Mouse (Mus musculus) neural tube, embryonic 11.5 days (tissue): ENCODE results near the gene Ociad2. TPM values are rescaled to one million over a fixed set of nuclear protein-coding genes. Genes with fewer than 3 reads are reported as not detected.

Experiments
- ATAC-seq: fragments of 200-750 bp; cut with Nextera tagmentation; 2 replicates; pipeline ENCODE4 v1.8.0; 2017; ENCODE audit warnings: moderate number of reproducible peaks, mild to moderate bottlenecking, moderate TSS enrichment, moderate library complexity; ENCODE audit not compliant: insufficient read depth, low FRiP score, low TSS enrichment
- DNase-seq: peaks from one replicate; pipeline ENCODE4 v3.0.0-alpha.2; 2015; ENCODE audit warnings: low spot score
- H3K27ac ChIP-seq: fragments of 300-500 bp; sonication (generic); 2 replicates; pipeline ENCODE4 v1.5.1; 2014; ENCODE audit warnings: low read depth, mild to moderate bottlenecking, low read length
- H3K27me3 ChIP-seq: fragments of 300-500 bp; sonication (generic); 2 replicates; pipeline ENCODE4 v1.6.1; 2014; ENCODE audit warnings: mild to moderate bottlenecking, low read length, mixed read lengths; ENCODE audit not compliant: control insufficient read depth, insufficient read depth
- H3K36me3 ChIP-seq: fragments of 300-500 bp; sonication (generic); 2 replicates; pipeline ENCODE4 v1.6.1; 2014; ENCODE audit warnings: mild to moderate bottlenecking, low read length, moderate library complexity, mixed read lengths; ENCODE audit not compliant: control insufficient read depth, insufficient read depth
- H3K4me1 ChIP-seq: fragments of 300-500 bp; sonication (generic); 2 replicates; pipeline ENCODE4 v1.6.1; 2014; ENCODE audit warnings: low read length, mixed read lengths; ENCODE audit not compliant: control insufficient read depth, insufficient read depth
- H3K4me2 ChIP-seq: fragments of 300-500 bp; sonication (generic); 2 replicates; pipeline ENCODE4 v1.6.1; 2014; ENCODE audit warnings: low read depth, mild to moderate bottlenecking, moderate library complexity
- H3K4me3 ChIP-seq: fragments of 300-500 bp; sonication (generic); 2 replicates; pipeline ENCODE4 v1.5.1; 2014; ENCODE audit warnings: low read depth, low read length
- H3K9ac ChIP-seq: fragments of 300-500 bp; sonication (generic); 2 replicates; pipeline ENCODE4 v1.6.1; 2014; ENCODE audit warnings: mild to moderate bottlenecking, low read length
- H3K9me3 ChIP-seq: fragments of 300-500 bp; sonication (generic); 2 replicates; pipeline ENCODE4 v1.6.1; 2016; ENCODE audit warnings: low read length; ENCODE audit not compliant: control insufficient read depth
- WGBS: fragments of 180-500 bp; shearing (Covaris S2); extraction: QIAGEN DNeasy Blood & Tissue Kit; methylation state at CpG from one replicate; pipeline ENCODE4 v1.1.7; 2014; 5-methylcytosine and 5-hydroxymethylcytosine counted together
- polyA plus RNA-seq: library from polyadenylated mRNA; unstranded; fragments of >200 nt; fragmentation: Nextera tagmentation; extraction: Ambion mirVana; gene quantifications from 2 replicates; pipeline ENCODE4 v1.2.1, GENCODE M21; 2014

Gene Ociad2
- polyA plus RNA-seq, 1 experiment from 2014 or later: 6.1 TPM

DNA sequence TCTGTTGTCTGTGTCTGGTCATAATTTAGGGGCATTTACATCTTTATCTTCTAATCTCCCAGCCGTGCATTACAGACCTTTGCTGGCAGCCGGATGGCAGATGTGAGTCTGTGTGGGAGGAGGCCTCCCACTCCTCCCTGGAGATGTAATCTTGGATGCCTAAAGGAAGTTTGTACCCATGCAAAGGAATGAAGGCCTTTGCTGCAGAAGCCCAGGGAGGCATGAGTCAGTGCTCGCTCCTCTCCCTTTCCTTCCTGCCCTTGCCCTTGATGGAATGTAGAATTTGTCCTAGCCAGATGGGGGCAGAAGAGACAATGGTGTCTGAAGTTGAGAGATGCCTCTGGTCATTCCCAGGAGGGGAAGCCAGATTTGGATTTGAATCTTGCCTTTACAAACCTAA lies 32.4 kb upstream of the Ociad2 start:
- H3K9ac ChIP-seq: no peak overlapping the region
- DNase-seq: no peak
- H3K9me3 ChIP-seq: no peaks in the 10 kb centered on the region
- H3K36me3 ChIP-seq: no peaks in the 10 kb centered on the region
- no peaks in the 10 kb centered on the region for H3K27me3 ChIP-seq
- no peak overlapping the region for H3K4me3 ChIP-seq
- no peak for ATAC-seq
- H3K27ac ChIP-seq: no peak overlapping the region
- no peak overlapping the region for H3K4me2 ChIP-seq
- H3K4me1 ChIP-seq: no peaks in the 10 kb centered on the region
- WGBS: 54% methylated on average over 3 of the region's 3 CpGs

DNA sequence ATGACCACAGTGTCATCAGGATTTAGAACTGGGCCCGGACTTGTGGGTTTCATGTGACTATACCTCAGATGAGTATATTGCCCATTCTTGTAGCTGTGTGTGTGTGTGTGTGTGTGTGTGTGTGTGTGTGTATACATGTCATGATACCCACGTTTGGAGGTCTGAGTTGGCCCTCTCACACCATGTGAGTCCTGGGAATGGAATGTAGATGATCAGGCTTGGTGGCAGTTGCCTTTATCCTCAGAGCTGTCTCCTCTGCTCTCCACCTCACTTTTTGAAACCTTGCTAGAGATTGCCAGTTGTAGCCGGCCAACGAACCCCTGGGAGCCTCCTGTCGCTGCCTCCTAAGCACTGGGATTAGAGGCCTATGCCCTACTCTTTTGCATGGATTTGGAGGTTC lies 31.8 kb upstream of the Ociad2 start:
- Histone ChIP-seq H3K4me1 (no peaks in the 10 kb centered on the region), H3K9ac (no peak overlapping the region), H3K4me3 (no peak overlapping the region), H3K4me2 (no peak overlapping the region), H3K36me3 (no peaks in the 10 kb centered on the region), H3K9me3 (no peaks in the 10 kb centered on the region), H3K27me3 (no peaks in the 10 kb centered on the region), H3K27ac (no peak overlapping the region)
- 81% methylated on average over 5 of the region's 5 CpGs for WGBS
- no peak for DNase-seq
- ATAC-seq: no peak

DNA sequence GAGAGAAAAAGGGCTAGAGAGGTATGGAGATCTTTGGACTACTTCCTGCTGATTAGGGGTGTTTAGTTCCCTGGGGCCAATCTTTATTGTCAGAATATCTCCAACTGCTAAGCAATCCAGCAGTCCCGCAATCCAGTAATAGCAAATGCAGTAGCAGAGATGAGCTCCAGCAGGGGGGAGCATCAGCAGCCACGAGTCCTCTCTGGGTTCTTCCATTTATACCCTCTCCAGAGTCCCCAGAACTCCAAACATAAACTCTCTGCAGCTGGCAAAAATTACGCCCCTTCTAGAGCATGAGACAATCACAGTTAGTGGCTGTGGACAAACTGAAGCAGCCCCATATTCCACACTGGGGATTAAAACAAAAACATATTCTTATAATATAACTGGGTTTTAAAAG lies 28.9 kb upstream of the Ociad2 start:
- H3K27me3 ChIP-seq: no peaks in the 10 kb centered on the region
- H3K4me1 ChIP-seq: no peaks in the 10 kb centered on the region
- H3K36me3 ChIP-seq: no peaks in the 10 kb centered on the region
- 50% methylated on average over 3 of the region's 3 CpGs for WGBS
- no peak overlapping the region for H3K4me3 ChIP-seq
- no peak for DNase-seq
- no peak overlapping the region for H3K9ac ChIP-seq
- no peak overlapping the region for H3K27ac ChIP-seq
- H3K9me3 ChIP-seq: no peaks in the 10 kb centered on the region
- H3K4me2 ChIP-seq: no peak overlapping the region
- no peak for ATAC-seq

DNA sequence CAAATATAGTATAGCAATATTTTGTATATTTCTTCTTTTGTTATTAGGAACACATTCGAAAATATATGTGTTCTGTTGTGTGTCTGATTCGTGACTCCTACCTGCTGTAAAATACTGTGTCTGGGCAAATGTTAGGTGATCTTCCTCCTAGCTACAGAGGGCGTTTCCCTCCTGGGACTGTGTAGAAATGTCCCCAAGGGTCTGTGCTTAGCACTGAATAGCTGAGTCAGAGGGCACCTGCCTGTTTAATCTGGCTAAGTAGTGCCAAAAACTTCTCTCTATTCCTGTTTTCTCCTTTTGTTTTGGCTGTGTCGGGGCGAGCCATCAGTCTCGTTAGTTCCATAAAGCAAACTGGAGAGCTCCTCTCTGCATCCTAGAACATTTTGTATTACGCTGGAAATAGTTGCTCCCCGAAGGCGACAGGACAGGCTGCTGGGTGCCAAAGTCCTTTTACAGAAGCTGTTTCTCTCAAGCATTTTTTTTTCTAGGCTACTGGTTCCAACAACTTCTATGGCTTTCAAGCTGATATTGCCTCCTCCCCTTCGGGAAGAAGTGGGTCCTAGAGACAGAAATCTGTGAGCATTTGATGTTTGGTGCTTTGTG lies 28.1 kb upstream of the Ociad2 start:
- Histone ChIP-seq H3K9ac (no peak overlapping the region), H3K9me3 (no peaks in the 10 kb centered on the region), H3K4me1 (no peaks in the 10 kb centered on the region), H3K27ac (no peak overlapping the region), H3K27me3 (no peaks in the 10 kb centered on the region), H3K4me2 (no peak overlapping the region), H3K4me3 (no peak overlapping the region), H3K36me3 (no peaks in the 10 kb centered on the region)
- no peak for ATAC-seq
- no peak for DNase-seq
- WGBS: 84% methylated on average over 10 of the region's 10 CpGs

DNA sequence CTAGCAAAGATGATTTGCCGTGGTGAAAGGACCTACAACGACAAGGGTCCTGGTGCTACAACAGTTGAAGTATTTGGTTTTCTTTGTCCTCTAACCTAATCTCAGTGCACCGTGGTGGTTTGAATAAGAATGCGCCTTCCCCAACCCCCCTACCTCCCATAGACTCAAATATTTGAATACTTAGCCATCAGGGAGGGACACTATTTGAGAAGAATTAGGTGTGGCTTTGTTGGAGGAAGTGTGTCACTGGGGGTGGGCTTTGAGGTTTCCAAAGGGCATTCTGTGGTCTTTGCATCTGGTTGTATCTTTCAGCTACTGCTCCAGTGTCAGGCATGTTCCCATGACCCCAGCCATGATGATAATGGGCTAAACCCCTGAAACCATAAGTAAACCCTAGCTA lies 27.1 kb upstream of the Ociad2 start:
- H3K4me3 ChIP-seq: no peak overlapping the region
- H3K27ac ChIP-seq: no peak overlapping the region
- H3K4me1 ChIP-seq: no peaks in the 10 kb centered on the region
- H3K4me2 ChIP-seq: no peak overlapping the region
- no peaks in the 10 kb centered on the region for H3K9me3 ChIP-seq
- no peak overlapping the region for H3K9ac ChIP-seq
- 83% methylated on average over 4 of the region's 4 CpGs for WGBS
- DNase-seq (no peak), ATAC-seq (no peak)
- H3K27me3 ChIP-seq: no peaks in the 10 kb centered on the region
- no peaks in the 10 kb centered on the region for H3K36me3 ChIP-seq

DNA sequence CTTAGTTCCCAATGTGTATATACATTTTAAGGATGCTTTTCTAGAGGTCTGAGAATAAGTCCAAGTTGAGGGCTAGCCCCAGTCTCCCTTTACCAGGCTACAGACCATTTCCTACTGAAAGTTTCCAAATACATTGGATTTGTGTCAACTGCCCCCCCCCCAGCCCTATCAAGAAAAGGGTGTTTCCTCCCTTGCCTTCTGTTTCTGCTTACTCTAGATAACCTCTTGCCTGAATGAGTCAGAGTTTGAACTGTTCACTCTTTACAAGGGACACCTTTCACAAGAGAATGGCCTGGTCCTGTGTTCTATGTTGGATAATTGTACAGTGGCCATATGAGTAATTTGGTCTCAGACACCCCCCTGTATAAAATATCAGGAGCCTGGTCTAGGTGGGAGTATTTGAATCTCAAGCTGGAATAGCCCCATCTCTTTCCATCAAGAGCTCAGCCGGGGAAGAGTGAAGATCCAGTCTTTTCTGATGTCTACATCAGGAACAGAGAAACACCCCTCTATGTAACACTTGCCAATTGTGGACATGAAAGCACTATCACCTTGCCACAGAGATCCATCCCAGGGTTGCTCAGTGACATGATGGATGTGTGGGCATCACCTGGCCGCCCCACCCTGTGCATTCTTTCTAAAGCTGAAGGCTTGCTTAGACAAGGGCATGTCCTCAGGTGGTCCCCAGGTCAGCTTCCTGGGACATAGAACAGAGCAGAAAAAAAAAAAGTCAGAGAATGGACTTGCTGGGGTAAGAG lies 23.5 kb upstream of the Ociad2 start:
- ATAC-seq: no peak
- WGBS: 86% methylated on average over 2 of the region's 2 CpGs
- no peaks in the 10 kb centered on the region for H3K9me3 ChIP-seq

DNA sequence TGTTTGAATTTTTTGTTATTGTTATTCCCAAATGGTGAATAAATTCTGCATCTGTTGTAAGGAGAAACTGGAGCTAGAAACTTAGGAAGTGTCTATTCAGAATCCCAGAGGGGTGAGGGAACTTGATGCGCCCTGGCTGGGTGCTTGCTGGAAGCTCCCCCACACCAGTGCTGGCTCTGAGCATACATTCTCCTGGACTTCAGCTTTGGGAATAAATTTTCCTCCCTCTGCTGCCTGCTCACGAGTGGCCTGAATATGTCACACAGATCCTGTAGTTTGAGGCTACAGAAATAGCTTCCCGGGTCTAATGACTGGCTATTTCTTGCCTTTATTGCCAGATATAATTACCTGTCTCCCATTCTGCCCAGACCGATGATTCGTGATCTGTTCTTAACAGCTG lies 22.0 kb upstream of the Ociad2 start:
- H3K27ac ChIP-seq: no peak overlapping the region
- no peaks in the 10 kb centered on the region for H3K9me3 ChIP-seq
- 86% methylated on average over 5 of the region's 5 CpGs for WGBS
- no peaks in the 10 kb centered on the region for H3K36me3 ChIP-seq
- no peak overlapping the region for H3K4me3 ChIP-seq
- no peaks in the 10 kb centered on the region for H3K27me3 ChIP-seq
- DNase-seq: no peak
- no peak overlapping the region for H3K9ac ChIP-seq
- no peak overlapping the region for H3K4me2 ChIP-seq
- no peaks in the 10 kb centered on the region for H3K4me1 ChIP-seq
- ATAC-seq: no peak

More for the DNA sequence above, 23.5 kb upstream of the Ociad2 start:
- no peak for DNase-seq
- no peaks in the 10 kb centered on the region for H3K36me3 ChIP-seq
- no peak overlapping the region for H3K27ac ChIP-seq
- H3K4me3 ChIP-seq: no peak overlapping the region
- H3K9ac ChIP-seq: no peak overlapping the region
- H3K4me1 ChIP-seq: no peaks in the 10 kb centered on the region
- H3K27me3 ChIP-seq: no peaks in the 10 kb centered on the region
- H3K4me2 ChIP-seq: no peak overlapping the region

DNA sequence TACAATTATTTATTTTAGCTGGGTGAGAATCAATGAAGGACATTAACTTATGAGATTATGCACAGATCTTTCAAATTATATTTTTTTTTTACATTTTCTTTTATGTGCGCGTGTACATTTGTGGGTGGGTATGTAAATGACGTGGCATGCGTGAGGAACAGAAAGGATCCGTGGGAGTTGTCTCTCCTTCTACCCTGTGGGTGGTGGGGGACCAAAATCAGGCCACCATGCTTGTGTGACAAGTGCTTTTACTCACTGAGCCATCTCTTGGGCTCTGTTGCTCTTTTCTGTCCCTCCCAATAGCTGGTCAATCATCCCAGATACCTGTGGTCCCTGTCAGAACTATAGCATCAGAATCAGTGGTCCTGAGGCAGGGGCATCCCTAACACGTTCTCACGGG lies 21.5 kb upstream of the Ociad2 start:
- H3K36me3 ChIP-seq: no peaks in the 10 kb centered on the region
- DNase-seq (no peak), ATAC-seq (no peak)
- no peak overlapping the region for H3K4me3 ChIP-seq
- H3K27ac ChIP-seq: no peak overlapping the region
- no peaks in the 10 kb centered on the region for H3K27me3 ChIP-seq
- H3K9ac ChIP-seq: no peak overlapping the region
- H3K9me3 ChIP-seq: no peaks in the 10 kb centered on the region
- 91% methylated on average over 7 of the region's 7 CpGs for WGBS
- H3K4me2 ChIP-seq: no peak overlapping the region
- no peaks in the 10 kb centered on the region for H3K4me1 ChIP-seq

DNA sequence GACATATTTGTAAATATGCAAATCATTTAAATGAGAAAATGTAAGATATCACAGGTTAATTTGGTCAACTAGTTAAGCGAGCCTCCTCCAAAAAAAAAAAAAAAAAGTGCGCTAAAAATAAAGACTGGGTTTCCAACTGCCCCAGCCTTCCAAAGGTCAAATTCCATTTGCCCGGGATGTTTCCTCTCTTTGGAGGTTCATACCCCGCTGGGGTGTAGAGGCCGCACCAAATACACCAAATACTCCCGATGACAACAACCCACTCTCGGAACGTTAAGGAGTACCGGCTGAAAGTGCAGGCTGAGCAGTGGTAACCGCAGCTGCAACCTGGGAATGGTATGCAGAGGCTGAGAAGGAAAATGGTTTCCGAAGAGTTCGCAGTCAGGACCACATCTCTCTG lies 19.4 kb upstream of the Ociad2 start:
- H3K27me3 ChIP-seq: no peaks in the 10 kb centered on the region

More for the DNA sequence above, 19.4 kb upstream of the Ociad2 start:
- DNase-seq (no peak), ATAC-seq (no peak)
- Histone ChIP-seq H3K9ac (no peak overlapping the region), H3K4me1 (no peaks in the 10 kb centered on the region), H3K4me2 (peak overlapping the region; percentile 3; the same call in 1 of the 2 replicates), H3K4me3 (no peak overlapping the region), H3K27ac (no peak overlapping the region), H3K9me3 (no peaks in the 10 kb centered on the region), H3K36me3 (no peaks in the 10 kb centered on the region)
- WGBS: 34% methylated on average over 12 of the region's 12 CpGs
